Mouse (Mus musculus): ENCODE data around the gene Vps18.

Vps18 gene

DNA sequence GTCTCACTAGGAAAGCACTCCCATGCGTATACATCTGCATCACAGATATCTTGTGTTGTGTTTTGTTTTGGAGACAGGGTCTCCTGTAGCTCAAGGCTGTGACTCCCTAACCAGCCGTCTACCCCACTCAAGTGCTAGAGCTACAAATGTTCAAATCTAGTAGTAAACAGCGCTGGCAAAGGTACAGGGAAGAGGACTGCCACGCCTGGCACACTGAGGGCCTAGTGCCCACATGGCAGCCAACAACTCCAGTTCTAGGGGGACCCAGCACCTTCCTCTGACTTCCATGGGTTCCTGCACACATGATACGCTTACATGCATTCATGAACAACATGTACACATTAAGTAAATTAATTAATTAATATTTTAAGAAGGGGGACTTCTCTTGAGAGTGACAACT is 3.7 kb downstream of the Vps18 start:
- DNase-seq (ENCODE audit: low spot score in 2 of 2): no peak

DNA sequence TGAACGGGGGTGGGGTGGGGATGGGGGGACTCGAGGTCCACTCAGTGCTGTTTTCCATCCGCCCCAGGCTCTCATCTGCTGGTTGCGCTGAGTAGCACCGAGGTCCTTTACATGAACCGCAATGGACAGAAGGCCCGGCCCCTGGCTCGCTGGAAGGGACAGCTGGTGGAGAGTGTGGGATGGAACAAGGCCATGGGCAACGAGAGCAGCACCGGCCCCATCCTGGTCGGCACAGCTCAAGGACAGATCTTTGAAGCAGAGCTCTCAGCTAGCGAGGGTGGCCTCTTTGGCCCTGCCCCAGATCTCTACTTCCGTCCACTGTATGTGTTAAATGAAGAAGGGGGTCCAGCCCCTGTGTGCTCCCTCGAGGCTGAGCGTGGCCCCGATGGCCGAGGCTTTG is 4.3 kb downstream of the Vps18 start:
- no peak for DNase-seq (ENCODE audit: low spot score in 2 of 2)

DNA sequence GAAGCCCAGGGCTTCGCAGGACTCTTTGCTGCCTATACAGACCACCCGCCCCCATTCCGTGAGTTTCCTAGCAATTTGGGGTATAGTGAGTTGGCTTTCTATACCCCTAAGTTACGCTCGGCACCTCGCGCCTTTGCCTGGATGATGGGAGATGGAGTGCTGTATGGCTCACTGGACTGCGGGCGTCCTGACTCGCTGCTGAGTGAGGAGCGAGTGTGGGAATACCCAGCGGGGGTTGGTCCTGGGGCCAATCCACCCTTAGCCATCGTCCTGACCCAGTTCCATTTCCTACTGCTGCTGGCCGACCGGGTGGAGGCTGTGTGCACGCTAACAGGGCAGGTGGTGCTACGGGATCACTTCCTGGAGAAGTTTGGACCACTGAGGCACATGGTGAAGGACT is 4.8 kb downstream of the Vps18 start:
- DNase-seq (ENCODE audit: low spot score in 2 of 2): no peak

DNA sequence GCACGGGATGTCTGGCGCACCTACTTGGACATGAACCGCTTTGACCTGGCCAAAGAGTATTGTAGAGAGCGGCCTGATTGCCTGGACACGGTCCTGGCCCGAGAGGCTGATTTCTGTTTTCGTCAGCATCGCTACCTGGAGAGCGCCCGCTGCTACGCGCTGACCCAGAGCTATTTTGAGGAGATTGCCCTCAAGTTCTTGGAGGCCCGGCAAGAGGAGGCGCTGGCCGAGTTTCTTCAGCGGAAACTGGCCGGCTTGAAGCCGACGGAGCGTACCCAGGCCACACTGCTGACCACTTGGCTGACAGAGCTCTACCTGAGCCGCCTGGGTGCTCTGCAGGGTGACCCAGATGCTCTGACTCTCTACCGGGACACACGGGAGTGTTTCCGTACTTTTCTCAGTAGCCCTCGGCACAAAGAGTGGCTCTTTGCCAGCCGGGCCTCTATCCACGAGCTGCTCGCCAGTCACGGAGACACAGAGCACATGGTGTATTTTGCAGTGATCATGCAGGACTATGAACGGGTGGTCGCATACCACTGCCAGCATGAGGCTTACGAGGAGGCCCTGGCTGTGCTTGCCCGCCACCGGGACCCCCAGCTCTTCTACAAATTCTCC is 5.3 kb downstream of the Vps18 start:
- DNase-seq (ENCODE audit: low spot score in 2 of 2): no peak

DNA sequence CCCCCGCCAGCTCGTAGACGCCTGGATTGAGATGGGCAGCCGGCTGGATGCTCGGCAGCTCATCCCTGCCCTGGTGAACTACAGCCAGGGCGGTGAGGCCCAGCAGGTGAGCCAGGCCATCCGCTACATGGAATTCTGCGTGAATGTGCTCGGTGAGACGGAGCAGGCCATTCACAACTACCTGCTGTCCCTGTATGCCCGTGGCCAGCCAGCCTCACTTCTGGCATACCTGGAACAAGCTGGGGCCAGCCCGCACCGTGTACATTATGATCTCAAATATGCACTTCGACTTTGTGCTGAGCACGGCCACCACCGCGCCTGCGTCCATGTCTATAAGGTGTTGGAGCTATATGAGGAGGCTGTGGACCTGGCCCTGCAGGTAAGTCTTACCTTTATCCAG is 5.9 kb downstream of the Vps18 start:
- no peak for DNase-seq (ENCODE audit: low spot score in 2 of 2)

DNA sequence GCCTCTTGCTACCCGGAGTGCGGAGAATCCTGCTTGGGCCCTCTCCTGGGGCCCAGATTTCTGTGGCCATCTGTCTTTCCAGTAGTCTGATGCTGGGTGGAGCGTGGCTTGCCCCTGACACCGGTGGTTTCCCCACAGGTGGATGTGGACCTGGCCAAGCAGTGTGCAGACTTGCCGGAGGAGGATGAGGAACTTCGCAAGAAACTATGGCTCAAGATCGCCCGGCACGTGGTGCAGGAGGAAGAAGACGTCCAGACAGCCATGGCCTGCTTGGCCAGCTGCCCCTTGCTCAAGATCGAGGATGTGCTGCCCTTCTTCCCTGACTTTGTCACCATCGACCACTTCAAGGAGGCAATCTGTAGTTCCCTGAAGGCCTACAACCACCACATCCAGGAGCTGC is 8.2 kb downstream of the Vps18 start:
- DNase-seq (ENCODE audit: low spot score in 2 of 2): no peak

DNA sequence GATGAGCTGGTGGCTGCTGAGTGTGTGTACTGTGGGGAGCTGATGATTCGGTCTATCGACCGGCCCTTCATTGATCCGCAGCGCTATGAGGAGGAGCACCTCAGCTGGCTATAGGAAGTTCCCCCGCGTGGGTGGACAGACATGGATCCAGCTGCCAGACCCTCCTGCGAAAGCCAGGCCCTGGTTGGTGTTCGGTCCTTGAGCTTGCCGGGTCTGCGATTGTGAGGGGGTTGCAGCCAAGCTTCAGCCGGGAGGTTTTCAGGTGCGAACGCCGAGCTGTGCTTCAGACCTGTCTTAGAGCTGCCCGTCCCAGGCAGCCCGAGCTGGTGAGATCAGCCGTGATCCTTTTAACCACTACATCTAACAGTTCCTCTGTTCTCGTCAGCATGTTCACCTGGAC is 9.0 kb downstream of the Vps18 start:
- no peak for DNase-seq (ENCODE audit: low spot score in 2 of 2)

DNA sequence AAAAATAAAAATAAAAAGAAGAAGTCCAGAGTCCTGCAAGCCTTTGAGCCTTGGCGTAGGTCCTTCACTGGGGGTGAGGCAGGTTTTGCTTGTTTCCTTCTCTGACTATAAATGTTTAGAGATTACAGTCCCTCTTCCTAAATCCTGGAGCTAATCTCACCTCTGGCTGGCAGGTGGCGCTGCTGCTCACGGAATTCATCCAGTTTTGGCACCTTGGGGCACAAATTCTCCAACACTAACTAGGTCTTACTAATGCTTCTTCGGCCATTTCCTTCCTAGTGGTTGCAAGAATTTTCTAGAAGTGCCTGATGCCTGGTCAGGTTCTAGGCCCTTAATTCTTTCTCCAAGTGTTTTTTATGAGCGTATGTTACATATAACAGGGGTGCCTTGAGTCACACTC is 9.8 kb downstream of the Vps18 start:
- peak; percentile 62 to 80 for DNase-seq (ENCODE audit: low spot score in 2 of 2)

DNA sequence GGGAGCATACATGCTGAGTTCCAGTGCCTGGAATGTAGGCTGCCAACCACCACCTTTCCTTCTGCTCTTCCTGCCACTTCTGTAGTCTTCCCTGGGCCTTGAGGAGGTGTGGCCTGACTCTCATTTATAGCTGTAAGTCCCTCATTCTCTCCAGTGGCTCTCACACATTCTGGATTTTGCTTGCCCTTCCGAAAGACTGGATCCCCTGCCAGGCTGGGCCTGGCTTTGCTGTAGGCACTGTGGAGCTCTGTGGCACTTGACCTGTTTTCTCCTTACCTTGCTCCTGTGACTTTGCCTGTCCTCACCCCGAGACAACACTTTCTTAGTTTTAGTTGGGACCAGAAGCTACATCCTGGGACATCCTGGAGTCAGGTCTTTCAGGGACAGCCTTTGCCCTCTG is 10.3 kb downstream of the Vps18 start:
- no peak for DNase-seq (ENCODE audit: low spot score in 2 of 2)

DNA sequence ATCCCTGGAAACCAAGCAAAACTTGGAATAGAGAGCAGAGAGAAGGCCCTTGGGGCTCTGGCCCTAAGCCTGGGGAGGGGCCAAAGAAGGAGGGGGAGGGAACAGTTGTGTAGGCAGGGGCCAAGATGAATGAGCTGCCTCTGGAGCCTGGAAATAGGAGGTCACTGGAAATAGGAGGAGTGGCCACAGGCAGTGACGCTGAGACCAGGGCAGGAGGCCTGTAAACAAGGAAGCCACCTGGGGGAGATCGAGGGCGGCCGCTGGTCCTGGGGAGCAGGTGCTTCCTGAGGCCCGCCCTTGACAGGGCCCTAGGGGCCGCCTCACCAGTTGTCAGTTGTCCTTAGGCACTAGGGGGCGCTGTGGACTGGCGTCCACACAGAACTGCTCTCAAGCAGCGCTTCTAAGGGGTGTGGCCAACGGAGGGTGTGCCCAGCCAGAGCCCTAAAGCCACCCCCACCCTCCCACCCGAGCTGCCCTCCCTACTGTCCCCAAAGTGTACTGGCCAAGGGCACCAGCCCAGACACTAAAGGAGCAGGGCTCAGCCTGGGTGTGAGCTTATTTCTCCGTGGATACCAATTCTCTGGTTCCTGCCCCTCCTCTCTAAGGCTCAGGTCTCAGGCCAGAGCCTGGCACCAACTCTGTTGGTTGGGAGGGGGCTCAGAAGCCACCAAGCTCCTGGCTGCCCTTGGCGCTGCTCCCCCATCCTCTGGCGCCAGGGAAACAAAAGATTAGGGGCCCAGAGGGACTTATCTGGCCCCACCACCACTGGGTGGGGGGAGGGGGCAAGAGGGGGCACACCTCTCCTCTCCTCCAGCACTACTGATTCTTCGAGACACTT is 11.7 kb downstream of the Vps18 start:
- peak; percentile 92 to 96 for DNase-seq (ENCODE audit: low spot score in 2 of 2)

DNA sequence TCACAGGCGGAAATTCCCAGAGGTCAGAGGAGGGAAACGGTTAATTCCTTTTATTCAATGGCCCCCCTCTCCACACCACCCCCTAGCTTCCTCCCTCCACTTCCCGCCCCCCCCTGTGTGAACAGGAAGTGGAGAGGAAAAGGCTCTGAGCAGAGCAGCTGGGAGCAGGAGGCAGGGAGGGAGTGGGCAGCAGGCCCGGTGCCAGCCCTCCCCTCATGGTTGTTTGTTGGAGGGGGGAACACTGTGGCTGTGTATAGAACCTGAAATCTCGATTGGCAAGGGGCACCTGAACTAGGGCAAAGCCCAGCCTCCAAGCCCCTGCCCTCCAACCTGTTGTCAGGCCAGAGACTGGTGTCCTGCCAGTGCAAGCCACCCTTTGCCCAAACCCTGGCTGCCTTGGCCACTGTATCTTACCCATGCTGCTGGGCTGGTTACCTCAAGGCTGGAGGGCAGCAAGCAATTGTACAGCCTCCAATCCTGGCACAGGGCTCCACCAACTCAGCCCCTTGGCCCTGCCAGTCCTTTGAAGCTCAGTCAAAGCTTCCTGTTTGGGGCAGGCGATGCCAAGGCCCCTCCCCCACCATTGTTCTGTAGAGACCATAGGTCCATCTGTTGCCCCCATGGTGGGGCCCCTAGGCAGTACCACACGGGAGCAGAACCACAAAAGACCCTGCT is 12.4 kb downstream of the Vps18 start:
- no peak for DNase-seq (ENCODE audit: low spot score in 2 of 2)

DNA sequence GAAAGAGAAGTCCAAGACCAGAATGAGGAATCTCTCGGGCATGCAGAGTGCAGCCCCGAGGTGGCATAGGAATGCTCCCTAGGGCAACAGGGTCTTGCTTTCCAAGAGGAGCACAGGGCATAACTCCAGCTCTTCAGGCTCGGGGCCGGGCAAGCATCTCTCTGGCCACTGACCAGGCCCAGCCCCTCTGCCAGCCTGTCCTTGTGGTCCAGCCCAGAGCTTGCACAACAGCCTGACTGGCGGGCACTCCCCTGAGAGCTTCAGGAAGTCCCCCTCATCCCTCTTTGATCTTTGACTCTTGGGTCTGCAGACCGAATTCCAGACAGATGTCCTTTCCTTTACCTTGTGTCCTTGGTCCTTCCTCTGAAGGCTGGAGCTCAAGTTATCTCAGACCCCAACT is 14.3 kb downstream of the Vps18 start:
- DNase-seq (ENCODE audit: low spot score in 2 of 2): no peak

DNA sequence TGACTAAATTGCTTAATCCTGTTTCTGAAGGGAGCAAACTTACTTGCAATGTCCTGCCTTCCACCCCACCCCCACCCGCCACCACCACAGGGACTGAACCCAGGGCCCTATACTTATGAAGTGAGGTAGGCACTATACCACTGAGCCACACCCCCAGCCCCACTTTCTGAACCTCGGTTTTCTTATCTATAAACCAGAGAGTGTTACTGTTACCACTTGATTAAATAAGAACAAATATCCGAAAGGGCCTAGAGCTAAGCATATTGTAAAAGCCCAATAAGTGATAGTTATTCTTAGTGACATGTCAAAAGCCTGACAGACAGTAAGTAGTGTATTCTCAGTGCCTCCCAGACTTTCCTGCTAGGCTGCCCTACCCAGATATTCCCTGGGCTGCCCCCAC is 15.9 kb downstream of the Vps18 start:
- DNase-seq (ENCODE audit: low spot score in 2 of 2): no peak

DNA sequence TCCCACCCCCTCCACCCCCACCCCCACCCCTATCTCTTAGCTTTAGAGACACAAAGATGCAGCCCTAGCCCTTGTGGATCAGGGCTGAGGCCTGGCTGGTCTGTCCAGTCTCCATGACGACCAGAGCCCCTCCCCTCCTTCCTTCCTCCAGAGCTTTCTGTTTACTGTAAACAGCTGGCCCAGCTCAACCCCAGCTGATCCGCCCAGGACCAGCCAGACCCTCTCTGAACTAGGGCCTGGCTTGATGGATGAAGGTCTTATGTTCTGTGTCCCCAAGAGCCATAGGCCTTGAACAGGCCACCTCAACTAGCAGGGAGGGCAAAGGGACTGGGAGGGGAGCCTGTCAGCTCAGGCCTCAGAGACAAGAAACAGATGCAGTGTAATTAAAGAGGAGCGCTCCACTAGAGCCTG is 16.3 kb downstream of the Vps18 start:
- no peak for DNase-seq (ENCODE audit: low spot score in 2 of 2)

DNA sequence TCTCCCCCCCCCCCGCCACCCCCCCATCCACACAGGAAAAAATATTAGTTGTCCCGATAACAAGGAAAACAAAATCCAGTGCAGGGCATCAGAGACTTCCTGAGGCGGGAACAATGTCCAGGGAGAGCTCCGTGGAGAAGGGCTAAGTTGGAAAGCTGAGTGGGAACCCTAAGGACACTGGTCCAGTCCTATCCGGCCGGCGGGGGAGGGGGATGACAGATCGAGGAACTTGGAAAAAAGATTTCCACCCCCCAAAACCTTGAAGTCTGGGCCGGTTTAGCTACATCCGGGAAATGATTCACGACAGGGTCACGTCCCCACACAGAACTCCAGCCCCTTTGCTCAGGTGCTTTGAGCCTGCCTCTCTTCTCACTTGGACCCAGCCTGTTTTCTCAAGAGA is 23.0 kb downstream of the Vps18 start:
- no peak for DNase-seq (ENCODE audit: low spot score in 2 of 2)

DNA sequence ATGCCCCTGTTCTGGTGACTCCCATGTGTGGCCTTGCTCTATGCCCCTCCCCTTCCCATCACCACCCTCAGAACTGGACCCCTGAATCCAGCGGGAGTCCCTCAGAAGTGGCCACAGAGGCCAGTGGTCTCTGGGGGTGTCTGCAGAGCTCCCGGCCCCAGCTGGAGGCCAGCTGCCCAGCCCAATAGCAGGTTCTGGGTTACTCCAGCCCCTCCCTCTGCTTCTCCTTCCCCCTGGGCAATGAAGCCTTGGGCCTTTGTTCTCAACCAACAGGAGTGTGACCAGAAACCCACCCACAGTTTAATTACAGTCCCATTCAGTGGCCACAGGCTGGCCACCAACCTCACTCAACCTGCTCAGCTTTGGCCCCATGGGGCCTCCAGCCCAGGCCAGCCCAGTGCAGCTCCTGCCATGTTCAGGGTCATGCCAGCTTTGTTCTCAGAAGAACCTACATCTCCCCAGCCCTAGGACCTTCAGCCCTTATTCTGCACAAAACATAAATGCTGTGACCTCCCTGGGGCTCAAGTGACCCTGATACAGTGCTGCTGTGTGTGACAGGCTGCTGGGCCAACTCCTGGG is 23.9 kb downstream of the Vps18 start:
- DNase-seq (ENCODE audit: low spot score in 2 of 2): no peak

DNA sequence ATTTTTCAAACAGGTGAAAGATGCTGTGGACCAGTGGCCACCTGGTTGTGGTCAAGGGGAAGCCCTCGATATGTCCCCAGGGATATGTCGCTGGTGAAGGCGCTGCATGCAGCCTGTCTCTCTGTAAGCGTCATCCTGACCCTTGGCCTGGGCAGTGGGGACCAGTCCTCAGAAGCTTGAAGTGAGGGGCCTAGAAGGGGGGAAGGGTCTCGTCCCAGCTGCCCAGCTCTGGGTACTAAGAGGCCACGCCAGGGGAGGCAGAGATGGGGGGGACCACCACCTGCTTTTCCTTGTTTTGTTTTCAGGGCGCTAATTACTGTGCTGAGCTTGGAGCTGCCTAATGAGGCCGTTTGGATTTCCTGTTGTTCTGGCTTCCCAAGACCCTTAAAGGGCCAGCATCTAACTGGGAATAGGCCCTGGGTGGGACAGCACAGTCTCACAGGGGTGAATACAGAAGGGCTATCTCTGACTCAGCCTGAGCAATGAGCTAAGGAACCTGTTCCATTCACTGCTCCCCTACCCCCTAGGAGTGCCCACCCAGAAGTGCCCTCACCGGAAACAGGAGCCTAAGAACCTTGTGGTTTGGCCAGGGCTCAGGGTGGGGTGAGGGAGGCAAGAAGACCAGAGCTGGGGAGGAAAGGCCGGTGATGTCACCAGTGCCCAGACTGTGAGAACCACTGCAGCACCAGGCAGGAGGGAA is 25.4 kb downstream of the Vps18 start:
- no peak for DNase-seq (ENCODE audit: low spot score in 2 of 2)

DNA sequence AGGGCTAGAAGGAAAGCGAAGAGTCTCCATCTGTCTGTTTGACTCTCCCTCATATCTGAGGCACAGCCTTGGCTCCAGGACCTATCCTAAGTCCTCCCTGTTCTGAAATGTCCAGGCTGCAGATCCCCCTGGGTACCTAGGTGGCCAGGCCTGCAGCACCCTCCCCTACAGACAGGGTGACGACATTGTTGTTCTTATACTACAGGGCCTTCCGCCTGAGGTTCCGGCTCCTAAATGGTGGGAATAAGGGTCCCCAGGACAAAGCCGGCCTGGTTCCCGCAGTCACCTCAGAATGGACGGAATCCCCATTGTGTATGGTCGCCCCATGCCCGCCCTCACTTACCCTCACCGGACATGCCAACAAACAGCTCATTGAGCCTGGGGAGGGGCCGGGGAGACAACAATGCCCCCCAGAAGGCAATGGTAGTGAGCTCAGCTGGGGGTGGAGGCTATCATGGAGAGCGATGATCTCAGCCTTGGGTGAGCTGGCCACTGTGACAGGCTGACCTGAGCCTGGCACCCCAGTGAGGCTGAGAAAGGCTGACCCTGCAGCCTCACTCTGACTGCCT is 26.3 kb downstream of the Vps18 start:
- DNase-seq (ENCODE audit: low spot score in 2 of 2): no peak

DNA sequence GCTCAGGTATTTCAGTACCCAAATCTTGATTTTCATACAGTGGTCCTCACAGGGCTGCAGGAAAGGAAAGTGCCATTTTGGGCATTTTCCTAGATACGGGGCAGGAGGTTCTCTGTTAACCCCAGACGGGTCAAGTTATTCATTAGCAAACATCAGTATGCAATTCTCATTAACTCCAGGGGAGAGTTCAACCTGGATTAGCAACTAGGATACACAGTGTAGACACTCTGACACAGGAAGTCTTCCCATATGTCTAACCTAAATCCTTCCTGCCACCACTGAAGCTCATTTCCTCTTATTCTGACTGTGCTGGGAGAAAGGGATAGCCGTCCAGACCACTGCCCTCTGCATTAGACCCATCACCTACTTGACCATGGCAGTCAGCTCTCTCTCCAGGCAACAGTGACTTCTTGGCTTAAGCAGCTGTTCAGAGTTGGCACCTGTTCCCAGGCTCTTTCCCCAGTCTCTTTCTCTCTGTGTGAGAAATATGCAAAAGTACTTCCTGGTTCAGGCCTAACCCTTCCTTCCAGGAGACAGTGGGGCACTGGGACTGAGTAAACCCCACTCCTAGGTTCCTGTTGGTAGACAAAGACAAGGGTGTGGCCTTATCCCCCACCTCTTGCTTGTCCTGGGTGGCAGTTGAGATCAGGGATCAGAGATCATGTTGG is 29.6 kb downstream of the Vps18 start:
- no peak for DNase-seq (ENCODE audit: low spot score in 2 of 2)

DNA sequence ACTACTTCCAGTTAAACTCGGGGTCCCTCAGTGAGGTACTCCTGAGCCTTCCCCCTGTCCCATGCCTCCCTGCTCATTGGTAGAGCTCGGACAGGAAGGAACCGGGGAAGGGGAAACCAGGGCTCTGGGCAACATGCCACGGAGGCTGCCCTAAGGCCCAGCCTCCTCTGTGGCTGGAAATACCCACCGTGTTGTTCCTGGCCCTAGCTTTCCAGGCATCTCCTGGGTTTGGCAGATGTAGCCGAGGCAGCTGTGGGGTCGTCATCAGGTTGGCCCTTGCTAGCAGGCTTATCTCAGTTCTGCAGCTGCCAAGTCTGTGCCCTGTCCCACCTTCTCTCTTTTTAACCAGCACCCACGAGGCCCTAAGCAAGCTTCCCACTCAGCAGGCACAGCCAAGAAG is 32.0 kb downstream of the Vps18 start:
- DNase-seq (ENCODE audit: low spot score in 2 of 2): peak in 1 of 2 experiments; percentile 61

Data from spleen, postnatal 4 days (tissue).